Mouse (Mus musculus) brown adipose tissue, adult 24 weeks (tissue): ENCODE results near the gene Sgsm1. TPM values are rescaled to one million over a fixed set of nuclear protein-coding genes. Genes with fewer than 3 reads are reported as not detected.
A peak's percentile ranks its signal among the peaks of the same experiment; 100 is the strongest.

ENCODE experiments used
- H3K27ac ChIP-seq: fragments of 200-500 bp; replicated peaks from 2 replicates; pipeline ENCODE4 v1.5.1; 2012; ENCODE audit warnings: low read depth, mild to moderate bottlenecking, low read length
- H3K4me1 ChIP-seq: fragments of 200-500 bp; 2 replicates; pipeline ENCODE4 v1.6.1; 2012; ENCODE audit warnings: low read length, mixed read lengths; ENCODE audit not compliant: control insufficient read depth, insufficient read depth, insufficient read length
- H3K4me3 ChIP-seq: fragments of 200-500 bp; 2 replicates; pipeline ENCODE4 v1.5.1; 2012; ENCODE audit warnings: low read depth, mild to moderate bottlenecking, low read length, moderate library complexity; ENCODE audit not compliant: insufficient read depth
- polyA plus RNA-seq: library from polyadenylated mRNA; stranded (reverse); fragments of >200 nt; gene quantifications from 2 replicates; pipeline ENCODE4 v1.2.4, GENCODE M21; 2012; ENCODE audit not compliant: missing spikeins, insufficient read depth, insufficient read length

The Sgsm1 gene
- polyA plus RNA-seq, 1 experiment: 0.59 TPM

GRCm38 (mm10) chr5:113208048-113208447 lies 102.5 kb downstream of the Sgsm1 start:
- Histone ChIP-seq H3K4me3 (no peak overlapping the region), H3K27ac (peak overlapping the region; percentile 96), H3K4me1 (peaks cover 55% of the 10 kb centered on the region)

GRCm38 (mm10) chr5:113206670-113207352 lies 103.8 kb downstream of the Sgsm1 start:
- H3K4me1 ChIP-seq: peaks cover 48% of the 10 kb centered on the region
- H3K4me3 ChIP-seq: no peak overlapping the region
- peak overlapping the region; percentile 96 for H3K27ac ChIP-seq

DNA sequence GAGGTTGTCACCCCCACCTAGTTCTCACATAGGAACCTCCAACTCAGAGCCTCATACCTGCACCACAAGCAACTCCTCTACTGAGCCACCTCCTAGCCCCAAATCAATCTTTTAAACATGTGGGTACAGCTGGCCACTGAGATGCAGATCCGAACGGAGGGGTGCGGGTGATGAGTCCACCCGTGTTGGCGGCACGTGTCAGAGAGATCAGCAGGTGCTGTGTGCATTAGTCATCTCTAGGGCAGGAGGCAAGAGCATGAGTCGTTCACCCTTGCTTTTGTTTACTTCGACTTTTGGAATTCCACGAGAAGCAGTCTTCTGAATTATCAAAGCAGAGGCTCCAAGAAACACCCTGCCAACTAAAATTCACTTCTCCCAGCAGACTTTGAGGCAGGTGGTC lies 106.4 kb downstream of the Sgsm1 start:
- Histone ChIP-seq H3K27ac (peak overlapping the region; percentile 10), H3K4me1 (peaks cover 41% of the 10 kb centered on the region), H3K4me3 (no peak overlapping the region)

- Histone ChIP-seq H3K27ac (peak overlapping the region; percentile 89), H3K4me1 (peaks cover 48% of the 10 kb centered on the region)
Measured at GRCm38 (mm10) chr5:113199772-113200134, 110.8 kb downstream of the Sgsm1 start.

DNA sequence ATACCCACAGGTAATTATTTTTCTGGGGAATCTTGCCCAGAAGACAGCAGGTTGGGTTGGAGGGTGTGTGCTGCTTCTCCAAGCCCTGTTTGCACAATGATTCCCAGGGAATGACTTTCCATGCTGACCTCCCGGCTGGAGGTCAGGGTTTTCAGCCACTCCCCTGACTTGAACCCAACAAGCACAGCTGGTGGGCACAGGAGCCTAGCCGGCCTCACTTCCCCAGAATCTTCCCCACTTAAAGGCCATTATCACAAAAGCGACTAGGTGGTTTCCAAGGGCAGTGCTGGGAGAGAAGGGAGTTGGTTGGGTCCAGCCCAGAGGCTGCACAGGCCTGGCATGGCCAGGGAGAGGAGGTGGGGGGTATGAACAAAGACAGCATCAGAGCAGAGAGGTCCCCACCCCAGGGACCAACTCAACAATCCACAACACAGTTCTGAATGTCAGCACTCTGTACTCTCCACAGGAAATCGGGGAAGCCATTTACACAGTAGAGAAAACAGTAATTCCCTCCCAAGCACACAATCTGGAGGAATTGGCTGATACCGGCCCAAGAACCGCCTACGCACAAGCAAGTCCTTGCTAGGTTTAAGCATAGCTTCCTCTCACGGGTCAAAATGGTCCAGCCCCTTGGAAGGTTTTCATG lies 111.3 kb downstream of the Sgsm1 start:
- Histone ChIP-seq H3K27ac (peak overlapping the region; percentile 89), H3K4me1 (peaks cover 46% of the 10 kb centered on the region), H3K4me3 (no peak overlapping the region)

More at GRCm38 (mm10) chr5:113199772-113200134, 110.8 kb downstream of the Sgsm1 start:
- no peak overlapping the region for H3K4me3 ChIP-seq

DNA sequence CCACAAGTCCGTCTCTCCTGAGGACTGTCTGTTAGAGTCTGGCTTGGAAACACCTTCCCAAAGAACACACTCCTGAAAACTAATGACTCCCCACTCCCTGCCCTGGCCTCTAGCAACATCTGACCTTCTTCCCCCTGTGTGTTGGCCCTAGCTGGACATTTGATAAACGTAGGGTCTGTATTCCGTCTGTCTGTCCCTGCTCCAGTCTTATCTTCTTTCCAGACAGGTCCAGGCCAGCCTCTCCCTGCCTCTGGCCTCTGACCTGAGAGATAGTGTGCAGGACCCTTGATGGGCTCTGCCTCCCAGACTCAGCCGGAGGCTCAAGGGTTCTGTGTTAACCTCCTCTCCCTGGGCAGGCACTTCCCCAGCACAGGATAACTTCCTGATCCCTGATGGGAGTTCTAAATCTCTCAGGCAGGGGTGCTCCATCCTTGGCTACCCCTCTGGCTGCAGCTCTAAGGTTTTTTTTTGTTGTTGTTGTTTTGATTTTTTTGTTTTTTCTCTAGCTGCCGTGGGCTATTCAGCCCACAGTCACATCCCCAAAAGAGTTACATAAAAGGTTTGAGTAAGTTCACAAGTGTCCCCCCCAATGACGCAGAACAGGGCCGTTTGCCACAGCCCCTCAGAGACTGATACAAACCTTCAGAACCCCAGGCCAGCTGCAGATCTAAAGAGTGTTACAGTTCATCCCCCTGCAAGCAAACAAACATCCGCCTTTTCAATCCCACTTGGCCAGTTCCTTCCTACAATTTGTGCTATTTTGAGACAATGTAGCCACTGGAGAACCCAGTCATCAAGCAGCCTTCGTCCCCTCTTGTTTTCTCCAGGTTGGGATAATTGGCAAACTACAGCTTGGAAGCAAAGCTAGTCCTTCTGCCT lies 113.4 kb downstream of the Sgsm1 start:
- peak overlapping the region; percentile 92 for H3K27ac ChIP-seq
- H3K4me3 ChIP-seq: no peak overlapping the region
- peaks cover 44% of the 10 kb centered on the region for H3K4me1 ChIP-seq

GRCm38 (mm10) chr5:113195907-113196306 lies 114.7 kb downstream of the Sgsm1 start:
- H3K4me3 ChIP-seq: no peak overlapping the region
- H3K27ac ChIP-seq: peak overlapping the region; percentile 92
- H3K4me1 ChIP-seq: peaks cover 49% of the 10 kb centered on the region

DNA sequence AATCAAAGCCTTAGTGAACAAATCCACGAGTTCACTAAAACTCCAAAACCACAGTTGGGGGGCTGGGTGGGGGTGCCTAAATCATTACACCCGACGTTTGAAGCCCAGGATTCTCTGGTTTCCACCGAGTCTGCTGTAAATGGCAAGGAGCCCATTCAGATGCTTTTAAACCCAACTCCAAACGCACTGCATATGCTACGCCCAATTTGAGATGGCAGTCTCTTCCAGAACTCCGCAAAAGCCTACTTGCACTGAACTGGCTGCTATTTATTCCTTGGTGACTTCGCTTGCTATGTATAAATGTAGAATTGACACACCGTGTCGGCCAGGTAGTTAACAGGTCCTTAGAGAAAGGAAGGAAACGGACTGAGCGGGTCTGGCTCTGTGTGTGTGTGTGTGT lies 115.1 kb downstream of the Sgsm1 start:
- Histone ChIP-seq H3K4me1 (peaks cover 53% of the 10 kb centered on the region), H3K4me3 (no peak overlapping the region), H3K27ac (peak overlapping the region; percentile 92)

- peaks cover 41% of the 10 kb centered on the region for H3K4me1 ChIP-seq
- no peak overlapping the region for H3K4me3 ChIP-seq
- no peak overlapping the region for H3K27ac ChIP-seq
Measured at GRCm38 (mm10) chr5:113193762-113194161, 116.8 kb downstream of the Sgsm1 start.

Other genes with a start within 250 kb of the Sgsm1 start
- gene Crybb2, start 240.7 kb downstream of the Sgsm1 start, polyA plus RNA-seq: not detected in 2 replicates
- gene Crybb3, start 229.2 kb downstream of the Sgsm1 start, polyA plus RNA-seq: not detected in 2 replicates
- gene 2900026A02Rik, start 89.5 kb downstream of the Sgsm1 start, polyA plus RNA-seq: 3.5 and 5.5 TPM in 2 replicates
- not detected in 2 replicates for gene Tmem211, start 83.9 kb downstream of the Sgsm1 start, polyA plus RNA-seq
- gene Aym1, start 46.5 kb upstream of the Sgsm1 start, polyA plus RNA-seq: not detected in 2 replicates
- gene Wscd2, start 179.5 kb upstream of the Sgsm1 start, polyA plus RNA-seq: 1.9 and 2.0 TPM in 2 replicates